Mouse (Mus musculus): ENCODE results near the gene Habp2. TPM values are rescaled to one million over a fixed set of nuclear protein-coding genes. Genes with fewer than 3 reads are reported as not detected.

Habp2 gene
- total RNA-seq (2021): 10 to 100 TPM; 11.6 to 25.7 TPM
- long read RNA-seq, experiment 1, partial matches to known transcripts: 22 of 23 reads
- long read RNA-seq, experiment 1, other reads (novel, unspliced or antisense): 1 of 23 reads
- long read RNA-seq, experiment 2, partial matches to known transcripts: 0 of 1 reads
- long read RNA-seq, experiment 2, other reads (novel, unspliced or antisense): 0 of 1 reads

- peak; percentile 16 for DNase-seq
Measured at GRCm38 (mm10) chr19:56286866-56287265, at the start of gene Habp2. Gene Habp2 (plus strand): TSS chr19:56287137.

DNA sequence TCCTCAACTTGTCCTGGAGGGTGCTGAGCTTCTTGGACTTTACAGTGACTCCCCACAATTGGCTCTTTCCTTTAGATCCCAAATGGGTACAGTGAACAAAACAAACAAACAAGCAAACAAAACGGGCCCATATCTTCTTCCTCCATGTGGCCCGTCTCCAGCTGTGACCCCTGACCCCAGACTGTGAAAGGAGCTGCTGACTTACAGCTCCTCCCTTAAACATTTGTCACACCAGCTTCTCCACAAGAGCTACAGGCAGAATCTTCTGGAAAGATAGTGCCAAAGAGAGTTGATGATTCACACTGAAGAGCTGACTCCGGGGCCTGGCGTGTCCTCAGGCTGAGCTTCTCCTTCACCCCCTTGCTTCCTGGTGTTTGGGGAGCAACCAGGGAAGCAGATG lies 48.4 kb upstream of the Habp2 start:
- no peak for DNase-seq

GRCm38 (mm10) chr19:56245201-56245600 lies 41.7 kb upstream of the Habp2 start:
- DNase-seq: no peak

GRCm38 (mm10) chr19:56252815-56253214 lies 34.1 kb upstream of the Habp2 start:
- DNase-seq: no peak

- DNase-seq: no peak
Measured at GRCm38 (mm10) chr19:56253271-56253670, 33.7 kb upstream of the Habp2 start.

- peak; percentile 38 for DNase-seq
Measured at GRCm38 (mm10) chr19:56254751-56255150, 32.2 kb upstream of the Habp2 start.

DNA sequence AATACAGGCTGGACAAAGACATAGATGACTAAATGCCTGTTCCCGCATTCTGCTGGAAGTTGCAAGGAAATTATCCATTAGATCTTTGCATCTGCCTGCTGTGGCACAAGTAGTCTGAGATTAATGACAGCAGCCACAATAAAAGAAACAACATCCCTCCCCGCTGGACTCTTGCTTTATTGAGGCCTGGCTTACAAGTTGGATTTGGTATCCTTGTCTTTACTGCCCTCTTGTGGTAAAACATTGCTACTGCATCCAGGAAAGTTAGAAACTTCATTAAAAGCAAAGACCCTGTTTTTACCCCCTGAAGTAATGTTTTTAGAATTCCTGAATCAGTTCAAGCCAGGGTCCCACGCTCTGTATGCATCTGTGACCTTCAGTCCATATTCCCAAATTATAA lies 31.4 kb upstream of the Habp2 start:
- peak; percentile 30 for DNase-seq

GRCm38 (mm10) chr19:56256235-56256634 lies 30.7 kb upstream of the Habp2 start:
- no peak for DNase-seq

GRCm38 (mm10) chr19:56256741-56257140 lies 30.2 kb upstream of the Habp2 start:
- DNase-seq: no peak

- DNase-seq: no peak
Measured at GRCm38 (mm10) chr19:56263696-56264095, 23.2 kb upstream of the Habp2 start.

DNA sequence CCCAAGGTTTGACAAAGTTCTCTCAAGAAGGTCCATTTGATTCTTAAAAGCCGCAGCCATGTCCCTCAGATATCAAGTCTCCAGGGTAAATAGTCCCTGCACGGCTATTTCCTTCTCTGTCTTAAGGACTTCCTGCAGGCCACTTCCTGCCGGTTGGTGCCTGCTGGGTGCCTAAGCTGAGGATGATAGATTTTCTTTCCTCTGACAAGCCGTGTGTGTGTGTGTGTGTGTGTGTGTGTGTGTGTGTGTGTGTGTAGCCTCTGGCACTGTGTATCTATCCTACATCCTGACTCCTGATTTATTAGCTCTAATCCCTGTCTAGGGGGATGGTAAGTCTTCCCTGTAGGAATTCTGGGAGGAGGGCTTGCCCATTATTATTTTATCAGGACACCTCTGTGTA lies 22.8 kb upstream of the Habp2 start:
- DNase-seq: no peak

DNA sequence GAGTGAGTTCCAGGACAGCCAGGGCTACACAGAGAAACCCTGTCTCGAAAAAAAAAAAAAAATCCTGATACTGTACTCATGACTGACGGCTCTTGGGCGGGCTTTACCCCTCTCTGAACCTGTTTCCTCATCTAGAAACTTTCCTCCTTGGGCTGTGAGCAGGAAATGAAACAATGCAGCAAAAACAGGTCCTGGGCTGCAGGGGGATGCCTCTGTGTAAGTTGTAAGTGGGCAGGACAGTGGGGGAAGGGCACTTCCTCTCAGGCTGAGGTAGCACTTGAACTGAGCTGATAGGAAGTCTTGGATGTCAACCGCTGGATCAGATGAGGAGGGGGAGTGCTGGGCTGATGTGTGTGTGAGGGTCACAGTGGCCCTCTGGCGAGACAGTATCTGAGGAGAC lies 21.8 kb upstream of the Habp2 start:
- DNase-seq: no peak

DNA sequence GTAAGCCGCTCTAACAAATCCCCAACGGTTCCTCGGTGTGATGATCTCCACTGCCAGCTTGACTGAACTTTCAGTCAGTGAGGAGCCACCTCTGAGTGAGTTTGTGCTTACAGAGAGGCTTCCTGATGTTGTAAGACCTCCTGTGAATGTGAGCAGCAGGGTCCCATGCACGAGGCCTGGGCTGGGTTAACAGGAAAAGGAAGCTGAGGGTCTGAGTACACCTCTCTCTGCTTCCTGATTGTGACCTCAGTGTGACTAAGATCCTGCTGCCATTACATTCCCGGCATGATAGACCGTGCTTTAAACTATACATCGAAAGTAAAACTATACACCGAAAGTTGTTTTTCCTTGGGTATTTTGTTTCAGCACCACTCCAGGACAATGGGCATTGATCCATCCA lies 14.9 kb upstream of the Habp2 start:
- no peak for DNase-seq

- DNase-seq: no peak
Measured at GRCm38 (mm10) chr19:56277140-56277804, 9.7 kb upstream of the Habp2 start.

- no peak for DNase-seq
Measured at GRCm38 (mm10) chr19:56277951-56278350, 9.0 kb upstream of the Habp2 start.

DNA sequence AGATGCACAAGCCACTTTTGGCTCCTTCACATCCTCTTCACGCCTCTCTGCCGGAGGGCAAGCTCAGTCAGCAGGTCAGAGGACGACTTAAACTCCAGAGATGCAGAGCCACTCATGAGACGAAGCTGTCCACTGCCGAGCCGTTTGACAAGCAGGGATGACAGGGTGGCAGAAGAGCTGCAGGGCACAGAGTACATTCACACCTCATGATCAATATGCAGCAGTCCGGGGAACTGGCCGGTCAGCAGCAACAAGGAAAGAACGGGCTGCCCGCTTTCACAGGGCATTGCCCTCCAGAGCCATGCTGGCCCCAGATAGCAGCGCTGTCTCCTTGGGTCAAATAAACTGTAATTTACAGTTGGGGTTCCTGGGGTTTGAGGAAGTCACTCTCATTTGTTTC lies 8.6 kb upstream of the Habp2 start:
- DNase-seq: no peak

DNA sequence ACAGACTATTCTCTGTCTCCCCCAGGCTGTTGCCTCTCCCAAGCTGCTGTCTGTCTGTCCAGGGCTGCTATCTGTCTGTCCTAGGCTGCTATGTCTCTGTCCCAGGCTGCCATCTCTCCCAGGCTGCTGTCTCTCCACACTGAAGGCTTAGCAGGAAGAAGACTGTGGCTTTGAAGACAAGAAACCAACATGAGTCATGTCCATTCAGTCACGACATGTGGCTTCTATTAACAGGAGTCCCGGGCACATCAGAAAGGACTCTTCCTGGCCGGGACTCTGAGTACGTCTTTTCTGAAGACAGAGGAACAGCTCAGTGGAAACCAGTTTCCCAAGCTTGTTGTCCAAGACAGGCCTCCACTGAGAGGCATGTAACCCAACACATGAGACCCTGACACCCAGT lies 1.7 kb upstream of the Habp2 start:
- DNase-seq: no peak

DNA sequence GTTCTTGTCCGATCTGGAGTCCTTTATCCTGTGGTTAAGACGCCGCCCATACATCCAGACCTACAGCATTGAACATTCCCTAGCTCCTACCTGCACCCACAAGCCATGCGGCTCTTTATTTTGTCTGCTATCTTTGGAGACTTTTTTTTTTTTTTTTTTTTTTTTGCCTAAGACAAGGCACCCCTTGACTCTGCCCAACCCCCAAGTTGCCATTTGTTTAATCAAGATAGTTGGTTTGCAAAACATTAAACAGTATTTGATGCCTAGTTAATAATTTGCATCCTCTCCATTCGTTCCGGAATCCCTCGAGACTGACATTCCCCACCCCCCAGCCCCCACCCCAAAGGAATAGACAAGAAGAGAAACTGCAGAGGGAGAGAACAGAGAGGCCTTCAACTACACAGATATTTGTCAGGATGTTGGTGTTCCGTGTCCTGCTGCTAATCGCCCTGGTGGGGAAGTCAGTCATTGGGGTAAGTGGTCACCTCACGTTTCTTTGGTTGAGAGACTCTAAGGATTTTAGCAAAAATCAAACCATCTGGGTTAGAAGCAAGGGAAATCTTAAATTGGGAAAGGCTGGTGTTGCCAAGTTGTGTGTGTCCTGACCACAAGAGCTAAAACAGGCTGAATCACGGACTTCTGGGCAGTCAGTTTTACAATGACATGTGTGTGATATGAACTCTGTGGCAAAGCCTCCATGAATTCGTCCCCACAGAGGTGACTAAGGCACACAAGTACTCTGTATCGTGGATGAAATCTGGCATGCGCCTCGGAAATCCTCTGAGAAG lies 837 bp downstream of the Habp2 start:
- no peak for DNase-seq

DNA sequence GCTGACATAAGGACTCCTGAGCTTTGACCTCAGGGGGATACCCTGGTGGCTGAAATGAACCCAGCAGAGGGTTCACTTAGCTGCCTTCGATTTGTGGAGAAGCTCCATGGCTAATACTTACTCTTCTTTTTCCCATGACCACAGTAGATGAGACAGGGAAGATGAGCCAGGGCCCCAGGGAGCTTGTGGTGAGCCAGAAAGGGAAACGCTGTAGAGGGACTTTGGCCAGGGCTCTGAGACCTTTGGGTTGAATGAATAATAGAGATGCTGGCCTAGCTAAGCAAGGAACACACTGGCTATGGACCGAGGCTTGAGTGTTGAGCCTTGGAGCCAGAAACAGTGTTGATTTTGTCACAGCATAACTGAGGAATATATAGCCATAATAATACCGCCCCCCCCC lies 1.5 kb downstream of the Habp2 start:
- DNase-seq: no peak

DNA sequence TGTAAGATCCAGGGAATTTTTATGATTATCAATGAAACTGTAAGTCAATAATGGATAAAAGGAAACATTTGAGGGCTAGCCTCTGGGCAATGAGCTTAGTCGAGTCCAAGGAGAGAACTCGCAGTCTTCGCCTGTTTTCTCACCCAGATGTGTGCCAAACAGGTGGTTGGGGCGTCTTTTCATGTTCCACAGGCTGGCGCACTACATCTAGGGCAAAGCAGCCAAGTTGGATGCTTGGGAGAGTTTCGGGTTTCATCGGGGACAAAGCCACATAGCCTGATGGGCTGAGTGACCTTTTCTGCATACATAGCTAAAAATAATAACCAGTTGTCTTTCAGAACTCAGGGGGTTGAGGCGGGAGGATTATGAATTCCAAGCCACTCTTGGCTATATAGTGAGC lies 2.7 kb downstream of the Habp2 start:
- no peak for DNase-seq

GRCm38 (mm10) chr19:56291898-56292297 lies 5.0 kb downstream of the Habp2 start:
- peak; percentile 47 for DNase-seq

- DNase-seq: no peak
Measured at GRCm38 (mm10) chr19:56292335-56292734, 5.4 kb downstream of the Habp2 start.

DNA sequence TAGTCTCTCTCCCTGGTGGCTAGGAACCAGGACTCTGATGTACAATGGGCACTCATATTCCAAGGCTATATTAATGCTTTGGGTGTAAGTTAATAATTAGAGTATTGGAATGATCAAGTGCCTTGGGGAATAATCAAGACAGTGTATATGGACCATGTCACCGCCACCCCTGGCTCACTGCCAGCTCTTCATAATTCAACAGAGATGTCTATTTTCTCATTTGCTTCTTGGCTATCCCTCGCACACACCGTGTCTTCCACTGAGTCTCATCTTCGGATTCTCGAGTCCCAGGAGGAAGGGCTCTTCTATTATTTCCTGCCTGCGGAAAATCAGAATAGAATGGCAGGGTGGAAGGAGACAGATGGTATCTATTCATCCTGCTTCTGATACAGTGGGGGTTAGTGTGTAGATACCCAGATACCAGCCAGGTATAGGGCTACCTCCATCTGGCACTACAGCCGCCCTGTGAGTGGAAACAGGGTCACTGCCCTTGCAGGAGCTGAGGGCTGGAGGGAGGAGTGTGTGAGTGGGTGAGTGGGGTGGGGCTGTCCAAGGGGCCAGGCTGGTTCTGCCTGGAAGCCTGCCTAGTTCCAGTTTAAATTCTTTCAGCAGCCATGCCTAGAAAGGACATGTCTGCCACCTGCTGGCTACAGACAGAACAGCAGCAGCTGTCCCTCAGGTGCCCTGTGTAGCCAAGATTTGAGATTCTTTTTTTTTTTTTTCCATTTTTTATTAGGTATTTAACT lies 7.9 kb downstream of the Habp2 start:
- DNase-seq: peak; percentile 85

All from adrenal gland, postnatal 10 days (tissue).